Mouse (Mus musculus) urinary bladder, postnatal 10 days (tissue): Measurements from ENCODE around the gene Erf.
"Not testable (repeated sequence)": the region's sequence is repeated elsewhere in the genome, so short reads cannot be mapped to it uniquely, and the experiment has no call there.

ENCODE experiments used
- DNase-seq: peaks from one replicate; pipeline ENCODE4 v3.0.0; 2022; ENCODE audit warnings: low spot score

Gene Erf

DNA sequence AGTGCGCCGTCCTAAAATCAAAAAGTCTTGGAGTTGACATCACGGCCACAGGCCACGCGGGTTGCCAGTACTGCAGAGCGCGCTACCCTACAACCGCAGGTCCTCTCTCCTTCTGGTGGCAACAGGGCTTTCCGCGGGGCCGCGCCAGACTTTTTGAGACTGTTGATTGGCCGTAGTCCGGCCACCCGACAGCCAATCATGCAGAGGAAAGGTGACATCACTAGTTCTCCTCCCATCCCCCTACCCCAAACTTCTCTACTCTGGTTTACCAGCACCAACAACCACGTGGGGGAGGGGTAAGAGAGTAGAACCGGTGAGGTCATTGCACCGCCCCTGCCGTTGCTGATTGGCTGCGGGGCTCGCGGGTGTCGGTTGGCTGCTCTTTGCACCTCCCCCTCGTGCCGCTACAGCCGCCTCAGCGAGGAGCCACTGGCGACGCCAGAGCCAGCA, 16.8 kb upstream of the Erf start, which contains the start of gene Cic:
Cic (plus strand) TSS at position 404 of the 450 bp plus-strand sequence.
- peak; percentile 90 for DNase-seq

GRCm38 (mm10) chr7:25266180-25266962, 15.8 kb upstream of the Erf start:
- DNase-seq, result no peak

DNA sequence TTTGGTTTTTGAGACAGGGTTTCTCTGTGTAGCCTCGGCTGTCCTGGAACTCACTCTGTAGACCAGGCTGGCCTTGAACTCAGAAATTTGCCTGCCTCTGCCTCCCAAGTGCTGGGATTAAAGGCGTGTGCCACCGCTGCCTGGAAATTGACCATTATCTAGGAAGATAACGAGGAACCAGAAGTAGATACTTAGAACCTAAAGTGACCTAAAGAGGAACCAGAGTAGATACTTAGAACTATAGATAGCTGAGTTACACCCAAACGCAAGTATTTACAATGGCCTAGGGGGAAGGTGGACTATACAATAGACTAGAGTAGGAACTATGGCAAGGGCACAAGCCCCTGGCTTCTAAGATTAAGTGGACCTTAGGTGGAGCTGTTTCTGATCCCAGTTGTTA, 15.2 kb upstream of the Erf start:
- not testable (repeated sequence) for DNase-seq

DNA sequence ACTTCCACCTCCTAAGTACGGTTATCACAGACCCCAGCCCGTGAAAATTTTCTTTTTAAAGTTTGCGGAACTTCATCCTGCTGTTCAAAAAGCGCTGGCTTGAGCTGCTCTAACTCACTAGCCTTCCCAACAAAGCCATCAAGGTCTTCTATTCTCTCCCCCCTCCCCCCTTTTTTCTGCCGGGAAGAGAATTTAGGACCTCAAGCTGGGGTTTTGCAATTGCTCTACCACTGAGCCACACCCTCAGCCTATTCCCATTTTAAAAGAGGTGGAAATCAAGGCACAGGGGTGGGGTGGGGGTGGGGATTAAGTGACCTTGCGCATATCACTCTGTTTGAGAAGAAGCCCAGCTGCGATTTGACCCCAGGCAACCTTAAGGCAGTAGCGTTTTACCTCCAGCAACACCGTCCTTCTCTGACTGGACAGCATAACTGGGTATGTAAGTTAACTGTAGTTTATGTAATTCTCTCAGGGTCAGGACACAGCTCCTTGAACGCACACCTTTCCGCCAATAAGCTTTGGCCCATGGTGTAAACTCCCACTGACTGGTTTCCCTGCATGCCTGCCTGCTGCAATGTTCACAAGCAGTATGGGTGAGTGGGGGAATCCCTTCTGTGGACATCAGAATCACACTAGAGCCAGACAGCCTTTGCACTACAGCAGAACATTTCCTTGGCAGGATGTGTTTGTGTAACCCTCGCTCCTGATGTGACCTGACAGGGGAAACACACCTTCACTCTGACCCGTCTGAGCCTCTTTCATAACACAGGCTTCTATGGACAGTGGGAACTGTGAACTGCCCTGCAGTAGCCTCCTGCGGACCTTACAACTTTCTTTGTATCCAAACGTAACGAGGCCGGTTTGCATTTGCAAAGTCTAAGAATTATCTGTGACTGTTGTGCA, 13.7 kb upstream of the Erf start:
- no peak for DNase-seq

- no peak for DNase-seq
These were observed 11.3 kb upstream of the Erf start for GRCm38 (mm10) chr7:25261896-25262295.

- no peak for DNase-seq
These were observed 1.3 kb upstream of the Erf start for GRCm38 (mm10) chr7:25251822-25252221.

DNA sequence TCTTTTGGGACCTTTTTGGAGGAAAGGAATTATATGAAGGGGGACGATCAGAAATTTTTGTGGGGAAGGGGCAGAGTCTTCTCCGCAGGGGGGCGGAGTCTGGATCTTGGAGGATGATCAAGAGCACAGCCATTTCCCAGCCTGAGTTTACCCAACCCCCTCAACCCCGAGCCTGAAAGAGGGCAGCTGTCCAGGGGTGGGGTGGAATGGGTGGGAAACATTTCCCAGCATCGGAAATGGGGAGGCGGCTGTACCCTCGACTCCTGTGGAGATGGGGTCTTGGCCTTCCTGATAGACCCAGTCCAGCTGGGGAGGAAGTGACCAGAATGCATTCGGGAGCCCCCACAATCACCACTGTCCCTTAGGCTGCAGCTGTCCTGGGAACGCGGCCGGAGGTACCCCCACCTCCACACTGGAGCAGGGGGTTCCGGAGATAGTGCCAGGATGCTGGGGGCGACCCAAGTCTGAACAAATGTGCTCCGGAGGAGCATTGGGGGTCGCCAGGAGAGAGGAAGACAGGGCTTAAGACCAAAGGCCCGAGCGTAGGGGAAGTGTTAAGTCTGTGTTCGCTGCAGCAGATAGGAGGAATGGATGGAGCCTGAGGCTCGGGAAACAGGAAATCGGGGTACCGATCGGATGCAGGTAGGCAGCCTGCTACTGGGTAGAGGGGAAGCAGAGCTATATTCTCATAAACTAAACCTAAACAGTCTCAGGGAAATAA, 670 bp upstream of the Erf start:
- DNase-seq, result no peak

- DNase-seq, result no peak
These were observed 1.0 kb downstream of the Erf start for GRCm38 (mm10) chr7:25249314-25250140.

DNA sequence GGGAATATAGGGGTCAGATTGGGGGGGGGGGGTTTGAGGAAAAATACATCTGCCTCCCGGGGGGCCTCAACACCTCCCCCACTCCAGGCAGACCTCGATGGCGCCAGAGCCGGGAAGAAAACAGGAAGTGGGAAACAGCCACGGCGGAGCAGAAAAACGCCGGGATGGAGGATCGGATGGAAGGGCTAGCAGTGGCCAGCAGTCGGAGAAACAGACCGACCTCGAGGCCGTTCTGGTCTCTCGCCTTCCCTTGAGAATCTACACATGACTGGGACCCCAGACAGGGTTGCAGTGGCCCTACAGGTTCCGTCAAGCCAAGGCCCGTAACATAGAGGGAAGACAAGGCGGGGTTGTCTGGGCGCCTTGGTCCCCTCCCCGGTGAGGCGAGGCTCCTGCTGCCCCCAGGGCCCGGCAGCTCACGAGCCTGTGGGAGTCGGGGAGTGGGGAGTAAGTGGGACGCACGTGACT, 1.7 kb downstream of the Erf start:
- no peak for DNase-seq

GRCm38 (mm10) chr7:25248018-25248647, 2.4 kb downstream of the Erf start:
- DNase-seq, result no peak

GRCm38 (mm10) chr7:25247498-25247897, 3.1 kb downstream of the Erf start:
- DNase-seq, result no peak

DNA sequence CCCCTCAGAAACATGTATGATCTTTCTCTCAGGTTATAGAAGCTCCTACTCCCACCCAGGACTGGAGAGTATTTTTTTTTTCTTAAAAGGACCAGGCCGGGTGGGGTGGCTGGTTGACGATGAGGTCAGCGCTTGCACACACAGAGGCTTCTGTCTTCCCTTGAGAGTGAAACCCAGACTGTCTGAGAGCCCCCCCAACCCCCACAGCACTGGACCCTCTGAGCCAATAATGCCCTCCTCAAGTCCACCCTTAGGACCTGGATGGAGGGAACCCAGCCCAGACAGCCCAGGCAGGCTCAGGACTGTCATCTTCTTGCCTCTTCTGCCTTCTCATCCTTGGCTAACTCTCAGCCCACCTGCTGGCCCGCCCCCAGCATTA, 3.8 kb downstream of the Erf start:
- DNase-seq, result no peak

- no peak for DNase-seq
These were observed 4.3 kb downstream of the Erf start for GRCm38 (mm10) chr7:25246079-25246758.

- no peak for DNase-seq
These were observed 5.8 kb downstream of the Erf start for GRCm38 (mm10) chr7:25244562-25245369.

- DNase-seq, result no peak
These were observed 7.2 kb downstream of the Erf start for GRCm38 (mm10) chr7:25243361-25243760.

DNA sequence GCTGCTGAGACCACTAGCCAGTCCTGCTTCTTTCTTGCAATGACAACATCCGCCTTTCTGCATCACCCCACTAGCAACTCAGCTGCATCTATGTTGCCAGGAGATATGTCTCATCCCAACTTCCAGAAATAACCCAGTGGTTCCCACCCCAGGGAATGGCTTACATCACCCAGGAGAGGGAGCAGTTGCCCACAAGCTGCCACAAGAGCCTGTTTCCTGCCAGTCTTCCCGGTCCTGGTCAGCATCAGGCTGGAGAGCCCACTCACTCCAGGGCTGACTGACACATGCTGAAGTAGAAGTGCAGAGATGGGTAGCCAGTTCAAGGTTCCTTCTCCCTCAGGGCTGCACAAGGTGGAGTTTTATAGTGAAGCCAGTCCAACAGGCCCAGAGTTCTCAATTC, 9.5 kb downstream of the Erf start:
- DNase-seq, result no peak

- no peak for DNase-seq
These were observed 9.9 kb downstream of the Erf start for GRCm38 (mm10) chr7:25240631-25241030.

- no peak for DNase-seq
These were observed 11.5 kb downstream of the Erf start for GRCm38 (mm10) chr7:25238829-25239623.
